Mouse (Mus musculus): ENCODE results near the gene Vegfb. TPM values are rescaled to one million over a fixed set of nuclear protein-coding genes. Genes with fewer than 3 reads are reported as not detected.

Vegfb gene
- total and polyA plus RNA-seq, 2 experiments from 2014 or later, result 40.5 to 90.8 TPM

DNA sequence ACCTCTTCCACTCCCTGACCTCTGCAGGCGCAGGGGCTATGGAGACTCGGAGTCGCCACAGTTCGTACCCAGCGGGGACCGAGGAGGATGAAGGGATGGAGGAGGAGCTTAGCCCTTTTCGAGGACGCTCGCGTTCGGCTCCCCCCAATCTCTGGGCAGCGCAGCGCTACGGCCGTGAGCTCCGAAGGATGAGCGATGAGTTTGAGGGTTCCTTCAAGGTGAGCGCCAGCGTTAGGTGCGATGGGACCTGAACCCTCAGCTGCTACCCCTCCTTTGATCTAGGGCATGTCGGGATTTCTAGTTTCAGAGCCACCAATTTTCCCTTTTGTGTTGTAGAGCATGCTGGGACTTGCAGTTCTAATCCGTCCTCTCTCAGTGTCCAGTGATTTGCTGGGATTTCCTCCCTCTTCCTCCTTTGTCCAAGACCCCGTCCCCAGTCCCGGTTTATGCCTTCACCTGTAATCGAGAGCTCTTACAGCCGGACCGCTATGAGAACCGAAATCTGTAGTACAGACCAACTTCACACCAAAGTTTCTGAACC lies 36.8 kb downstream of the Vegfb start:
- H3K27ac ChIP-seq, result peak overlapping the region; percentile 91

DNA sequence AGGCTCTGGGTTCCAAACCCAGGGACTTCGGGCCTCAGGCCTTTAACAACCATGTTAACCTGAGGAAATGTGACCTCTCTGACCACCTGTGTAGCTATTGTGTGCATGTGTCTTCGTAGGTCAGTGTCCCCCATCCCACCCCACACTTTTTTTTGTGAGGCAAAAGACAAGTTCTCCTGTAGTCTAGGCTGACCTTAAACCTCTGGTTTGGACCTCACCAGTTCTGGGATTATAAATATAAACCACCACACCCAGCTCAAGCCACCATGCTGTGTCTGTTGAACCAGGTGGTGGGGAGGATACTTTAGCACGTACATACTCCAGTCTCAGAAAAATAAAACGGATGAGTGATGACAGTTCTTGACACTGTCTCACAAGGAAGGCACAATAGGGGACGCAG lies 37.5 kb downstream of the Vegfb start:
- peak overlapping the region; percentile 91; the same call in 1 of the 2 replicates for H3K27ac ChIP-seq
- H3K4me3 ChIP-seq (ENCODE audit: low read length), result peak overlapping the region; percentile 61; the same call in 1 of the 2 replicates
- H3K36me3 ChIP-seq (ENCODE audit: insufficient read depth, low read length), result no peaks in the 10 kb centered on the region
- H3K27me3 ChIP-seq (ENCODE audit: insufficient read depth, low read length), result no peaks in the 10 kb centered on the region
- DNase-seq (ENCODE audit: low spot score) (no peak), ATAC-seq (no peak)
- peaks cover 14% of the 10 kb centered on the region for H3K4me1 ChIP-seq (ENCODE audit: insufficient read depth, low read length)
- WGBS, result 35% methylated on average over 5 of the region's 5 CpGs
- H3K4me2 ChIP-seq (ENCODE audit: low read depth, low read length), result peak overlapping the region; percentile 99
- TF ChIP-seq CTCF (IDR thresholded peaks at IDR 0.05; ENCODE audit: low read depth), result no peak
- no peaks in the 10 kb centered on the region for H3K9me3 ChIP-seq (ENCODE audit: low read length)
- H3K9ac ChIP-seq (replicated peaks; ENCODE audit: low read length), result peak overlapping the region; percentile 59; the same call in 1 of the 2 replicates

More for the DNA sequence above, 36.8 kb downstream of the Vegfb start:
- H3K4me2 ChIP-seq (ENCODE audit: low read depth, low read length), result peak overlapping the region; percentile 99
- WGBS, result under 1% methylated on average over 28 of the region's 28 CpGs
- peak overlapping the region; percentile 59 for H3K9ac ChIP-seq (replicated peaks; ENCODE audit: low read length)
- no peaks in the 10 kb centered on the region for H3K27me3 ChIP-seq (ENCODE audit: insufficient read depth, low read length)
- ATAC-seq (peak; percentile 25), DNase-seq (ENCODE audit: low spot score) (peak; percentile 75)
- 0 out of 2 replicates have a peak, but pooled peaks cover 1% of the 10 kb centered on the region for H3K36me3 ChIP-seq (ENCODE audit: insufficient read depth, low read length)
- peak overlapping the region; percentile 61 for H3K4me3 ChIP-seq (ENCODE audit: low read length)
- TF ChIP-seq CTCF (IDR thresholded peaks at IDR 0.05; ENCODE audit: low read depth), result no peak
- H3K4me1 ChIP-seq (ENCODE audit: insufficient read depth, low read length), result peaks cover 14% of the 10 kb centered on the region
- H3K9me3 ChIP-seq (ENCODE audit: low read length), result no peaks in the 10 kb centered on the region

- DNase-seq (ENCODE audit: low spot score) (no peak), ATAC-seq (no peak)
- Histone ChIP-seq H3K4me2 (ENCODE audit: low read depth, low read length) (no peak overlapping the region; the same call in 1 of the 2 replicates), H3K9me3 (ENCODE audit: low read length) (no peaks in the 10 kb centered on the region), H3K4me1 (ENCODE audit: insufficient read depth, low read length) (peaks cover 14% of the 10 kb centered on the region), H3K27me3 (ENCODE audit: insufficient read depth, low read length) (no peaks in the 10 kb centered on the region), H3K27ac (no peak overlapping the region), H3K4me3 (ENCODE audit: low read length) (no peak overlapping the region), H3K9ac (replicated peaks; ENCODE audit: low read length) (no peak overlapping the region; the same call in 1 of the 2 replicates), H3K36me3 (ENCODE audit: insufficient read depth, low read length) (no peaks in the 10 kb centered on the region)
- TF ChIP-seq CTCF (IDR thresholded peaks at IDR 0.05; ENCODE audit: low read depth), result no peak
- 88% methylated on average over 5 of the region's 5 CpGs for whole genome bisulfite sequencing
These were observed 37.9 kb downstream of the Vegfb start for GRCm38 (mm10) chr19:6949532-6949931.

DNA sequence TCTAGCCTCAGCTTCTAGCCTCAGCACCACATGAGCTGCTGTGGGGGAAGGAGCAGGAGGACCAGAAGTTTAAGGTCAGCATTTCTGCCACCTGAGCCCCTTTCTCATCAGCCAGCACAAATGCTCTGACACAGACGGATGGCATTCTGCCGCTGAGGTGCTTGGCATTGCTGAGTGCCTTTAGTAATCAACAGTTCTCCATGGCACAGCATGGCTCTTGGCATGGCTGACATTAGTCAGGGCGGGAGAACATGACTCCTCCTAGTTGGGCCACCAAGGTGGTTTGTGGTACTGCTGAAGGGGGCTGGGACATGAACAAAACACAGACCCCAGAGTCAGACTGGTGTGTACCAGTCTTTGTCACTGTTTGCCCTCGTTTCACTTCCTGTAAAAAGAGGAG lies 39.3 kb downstream of the Vegfb start:
- WGBS, result 53% methylated on average over 4 of the region's 4 CpGs
- 0 out of 2 replicates have a peak overlapping the region, but pooled peaks have one; percentile 13 for H3K9ac ChIP-seq (replicated peaks; ENCODE audit: low read length)
- peaks cover 13% of the 10 kb centered on the region for H3K4me1 ChIP-seq (ENCODE audit: insufficient read depth, low read length)
- H3K36me3 ChIP-seq (ENCODE audit: insufficient read depth, low read length), result no peaks in the 10 kb centered on the region
- H3K9me3 ChIP-seq (ENCODE audit: low read length), result no peaks in the 10 kb centered on the region
- peak; percentile 35 for DNase-seq (ENCODE audit: low spot score)
- H3K27me3 ChIP-seq (ENCODE audit: insufficient read depth, low read length), result no peaks in the 10 kb centered on the region
- H3K27ac ChIP-seq, result no peak overlapping the region; the same call in 1 of the 2 replicates
- no peak for ATAC-seq
- H3K4me2 ChIP-seq (ENCODE audit: low read depth, low read length), result no peak overlapping the region
- H3K4me3 ChIP-seq (ENCODE audit: low read length), result no peak overlapping the region
- no peak for TF ChIP-seq CTCF (IDR thresholded peaks at IDR 0.05; ENCODE audit: low read depth)

GRCm38 (mm10) chr19:6947742-6948141 lies 39.7 kb downstream of the Vegfb start:
- H3K4me1 ChIP-seq (ENCODE audit: insufficient read depth, low read length), result peaks cover 13% of the 10 kb centered on the region
- no peak overlapping the region; the same call in 1 of the 2 replicates for H3K27ac ChIP-seq
- H3K9me3 ChIP-seq (ENCODE audit: low read length), result no peaks in the 10 kb centered on the region
- DNase-seq (ENCODE audit: low spot score) (no peak), ATAC-seq (no peak)
- 55% methylated on average over 4 of the region's 4 CpGs for WGBS
- no peaks in the 10 kb centered on the region for H3K27me3 ChIP-seq (ENCODE audit: insufficient read depth, low read length)
- TF ChIP-seq CTCF (IDR thresholded peaks at IDR 0.05; ENCODE audit: low read depth), result no peak
- 0 out of 2 replicates have a peak overlapping the region, but pooled peaks have one; percentile 13 for H3K9ac ChIP-seq (replicated peaks; ENCODE audit: low read length)
- H3K4me2 ChIP-seq (ENCODE audit: low read depth, low read length), result no peak overlapping the region
- no peak overlapping the region for H3K4me3 ChIP-seq (ENCODE audit: low read length)
- no peaks in the 10 kb centered on the region for H3K36me3 ChIP-seq (ENCODE audit: insufficient read depth, low read length)

- ATAC-seq (no peak), DNase-seq (ENCODE audit: low spot score) (no peak)
- Histone ChIP-seq H3K4me2 (ENCODE audit: low read depth, low read length) (no peak overlapping the region), H3K27me3 (ENCODE audit: insufficient read depth, low read length) (no peaks in the 10 kb centered on the region), H3K4me1 (ENCODE audit: insufficient read depth, low read length) (peaks cover 24% of the 10 kb centered on the region), H3K9ac (replicated peaks; ENCODE audit: low read length) (no peak overlapping the region), H3K36me3 (ENCODE audit: insufficient read depth, low read length) (no peaks in the 10 kb centered on the region), H3K27ac (no peak overlapping the region), H3K9me3 (ENCODE audit: low read length) (no peaks in the 10 kb centered on the region), H3K4me3 (ENCODE audit: low read length) (no peak overlapping the region)
- no peak for TF ChIP-seq CTCF (IDR thresholded peaks at IDR 0.05; ENCODE audit: low read depth)
- WGBS, result 92% methylated on average over 6 of the region's 6 CpGs
These were observed 43.7 kb downstream of the Vegfb start for GRCm38 (mm10) chr19:6943709-6944108.

- H3K4me3 ChIP-seq (ENCODE audit: low read length), result peak overlapping the region; percentile 61
- no peaks in the 10 kb centered on the region for H3K36me3 ChIP-seq (ENCODE audit: insufficient read depth, low read length)
- no peak for ATAC-seq
- 29% methylated on average over 5 of the region's 5 CpGs for WGBS
- peaks cover 24% of the 10 kb centered on the region for H3K4me1 ChIP-seq (ENCODE audit: insufficient read depth, low read length)
- H3K9me3 ChIP-seq (ENCODE audit: low read length), result no peaks in the 10 kb centered on the region
- no peak for DNase-seq (ENCODE audit: low spot score)
- peak overlapping the region; percentile 99 for H3K4me2 ChIP-seq (ENCODE audit: low read depth, low read length)
- TF ChIP-seq CTCF (IDR thresholded peaks at IDR 0.05; ENCODE audit: low read depth), result no peak
- H3K27me3 ChIP-seq (ENCODE audit: insufficient read depth, low read length), result no peaks in the 10 kb centered on the region
- H3K9ac ChIP-seq (replicated peaks; ENCODE audit: low read length), result peak overlapping the region; percentile 80
- peak overlapping the region; percentile 91 for H3K27ac ChIP-seq
These were observed 44.7 kb downstream of the Vegfb start for GRCm38 (mm10) chr19:6942764-6943163.
